Mouse (Mus musculus): ENCODE data around the gene Heatr4. TPM values are rescaled to one million over a fixed set of nuclear protein-coding genes. Genes with fewer than 3 reads are reported as not detected.

Heatr4 gene
- total and polyA plus RNA-seq, 3 experiments, result 0.03 TPM; not detected in 2

- DNase-seq (ENCODE audit: low read depth, low spot score), result no peak
- TF ChIP-seq NELFE (IDR thresholded peaks at IDR 0.05; ENCODE audit: low read depth, low read length) (no peak), TBP (IDR thresholded peaks at IDR 0.05; ENCODE audit: low read depth, low read length) (no peak), MAX (IDR thresholded peaks at IDR 0.05; ENCODE audit: low read length) (no peak), SMC3 (IDR thresholded peaks at IDR 0.05; ENCODE audit: low read depth, low read length) (no peak), ZKSCAN1 (IDR thresholded peaks at IDR 0.05; ENCODE audit: low read depth, low read length) (no peak), MAZ (IDR thresholded peaks at IDR 0.05; ENCODE audit: low read depth, low read length) (no peak), MYC (IDR thresholded peaks at IDR 0.05; ENCODE audit: low read depth, low read length) (no peak), POLR2AphosphoS5 (IDR thresholded peaks at IDR 0.05; ENCODE audit: borderline replicate concordance, low read depth, low read length) (no peak), ZMIZ1 (IDR thresholded peaks at IDR 0.05; ENCODE audit: low read depth, low read length) (no peak), EP300 (IDR thresholded peaks at IDR 0.05; ENCODE audit: low read depth in 1 of 2, low read length in 2 of 2) (no peak), SIN3A (IDR thresholded peaks at IDR 0.05; ENCODE audit: low read length) (no peak), USF2 (IDR thresholded peaks at IDR 0.05; ENCODE audit: borderline replicate concordance in 1 of 2, insufficient read depth in 1 of 2, low read depth in 1 of 2, low read length in 2 of 2) (no peak), TAL1 (IDR thresholded peaks at IDR 0.05; ENCODE audit: low read length) (no peak), MEF2A (IDR thresholded peaks at IDR 0.05; ENCODE audit: extremely low read depth, insufficient replicate concordance, low read depth, low read length, poor library complexity, severe bottlenecking) (no peak), RCOR1 (IDR thresholded peaks at IDR 0.05; ENCODE audit: low read depth, low read length) (no peak)
- H3K4me3 ChIP-seq (ENCODE audit: control insufficient read depth in 1 of 2, insufficient read depth in 1 of 2, low read depth in 2 of 2, low read length in 2 of 2), result no peak overlapping the region
- no peaks in the 10 kb centered on the region; the same call in 1 of the 2 replicates for H3K79me2 ChIP-seq (ENCODE audit: control insufficient read depth, insufficient read depth, low read length, poor library complexity)
- no peaks in the 10 kb centered on the region; a peak in 2 of 4 replicates for H3K36me3 ChIP-seq (ENCODE audit: control insufficient read depth in 1 of 2, insufficient read depth in 2 of 2, low read length in 2 of 2)
- no peak overlapping the region for H3K9ac ChIP-seq (ENCODE audit: control insufficient read depth, low read depth, low read length, poor library complexity, severe bottlenecking)
- H3K9me3 ChIP-seq (replicated peaks; ENCODE audit: insufficient read depth, low read length), result no peaks in the 10 kb centered on the region
- 0 out of 4 replicates have a peak, but pooled peaks cover 0 to 3% of the 10 kb centered on the region in 2 experiments for H3K4me1 ChIP-seq (ENCODE audit: control insufficient read depth in 1 of 2, insufficient read depth in 2 of 2, low read length in 2 of 2)
- no peak overlapping the region for H3K27ac ChIP-seq (ENCODE audit: control insufficient read depth, low read depth, low read length)
- no peaks in the 10 kb centered on the region for H3K27me3 ChIP-seq (ENCODE audit: control insufficient read depth in 1 of 2, insufficient read depth in 2 of 2, low read length in 2 of 2)
Observed at GRCm38 (mm10) chr12:83914797-83915196, 69.9 kb downstream of the Heatr4 start.

GRCm38 (mm10) chr12:83914202-83914740, 70.4 kb downstream of the Heatr4 start:
- no peak overlapping the region for H3K4me3 ChIP-seq (ENCODE audit: control insufficient read depth in 1 of 2, insufficient read depth in 1 of 2, low read depth in 2 of 2, low read length in 2 of 2)
- H3K27me3 ChIP-seq (ENCODE audit: control insufficient read depth in 1 of 2, insufficient read depth in 2 of 2, low read length in 2 of 2), result no peaks in the 10 kb centered on the region
- peak; percentile 44 for DNase-seq (ENCODE audit: low read depth, low spot score)
- no peaks in the 10 kb centered on the region; a peak in 2 of 4 replicates for H3K36me3 ChIP-seq (ENCODE audit: control insufficient read depth in 1 of 2, insufficient read depth in 2 of 2, low read length in 2 of 2)
- no peak overlapping the region for H3K27ac ChIP-seq (ENCODE audit: control insufficient read depth, low read depth, low read length)
- H3K79me2 ChIP-seq (ENCODE audit: control insufficient read depth, insufficient read depth, low read length, poor library complexity), result no peaks in the 10 kb centered on the region; the same call in 1 of the 2 replicates
- TF ChIP-seq UBTF (IDR thresholded peaks at IDR 0.05; ENCODE audit: borderline replicate concordance, insufficient read depth, low read depth, low read length) (peak; percentile 57; the same call in 1 of the 2 replicates), TBP (IDR thresholded peaks at IDR 0.05; ENCODE audit: low read depth, low read length) (peak; percentile 93), NELFE (IDR thresholded peaks at IDR 0.05; ENCODE audit: low read depth, low read length) (no peak), SIN3A (IDR thresholded peaks at IDR 0.05; ENCODE audit: low read length) (no peak)
- no peak overlapping the region for H3K9ac ChIP-seq (ENCODE audit: control insufficient read depth, low read depth, low read length, poor library complexity, severe bottlenecking)
- H3K4me1 ChIP-seq (ENCODE audit: control insufficient read depth in 1 of 2, insufficient read depth in 2 of 2, low read length in 2 of 2), result 0 out of 4 replicates have a peak, but pooled peaks cover 0 to 3% of the 10 kb centered on the region in 2 experiments
- no peaks in the 10 kb centered on the region for H3K9me3 ChIP-seq (replicated peaks; ENCODE audit: insufficient read depth, low read length)

Measured in MEL (cell line).